Mouse (Mus musculus) stomach, postnatal 0 days (tissue): ENCODE data around the gene Fbxw9. TPM values are rescaled to one million over a fixed set of nuclear protein-coding genes. Genes with fewer than 3 reads are reported as not detected.
"Not testable (repeated sequence)": the region's sequence is repeated elsewhere in the genome, so short reads cannot be mapped to it uniquely, and the experiment has no call there.

Experiments
- ATAC-seq: fragments of 200-750 bp; cut with Nextera tagmentation; 2 replicates; pipeline ENCODE4 v1.8.0; 2017; ENCODE audit not compliant: low FRiP score, low TSS enrichment
- DNase-seq: peaks from one replicate; pipeline ENCODE4 v3.0.0-alpha.2; 2016; ENCODE audit warnings: low spot score
- H3K27ac ChIP-seq: fragments of 300-500 bp; sonication (generic); replicated peaks from 2 replicates; pipeline ENCODE4 v1.5.1; 2014; ENCODE audit warnings: mild to moderate bottlenecking, control low read depth
- H3K27me3 ChIP-seq: fragments of 300-500 bp; sonication (generic); 2 replicates; pipeline ENCODE4 v1.6.1; 2014; ENCODE audit warnings: low read length; ENCODE audit not compliant: control insufficient read depth, insufficient read depth
- H3K36me3 ChIP-seq: fragments of 300-500 bp; sonication (generic); 2 replicates; pipeline ENCODE4 v1.6.1; 2014; ENCODE audit warnings: low read length, mixed read lengths; ENCODE audit not compliant: control insufficient read depth, insufficient read depth
- H3K4me1 ChIP-seq: fragments of 300-500 bp; sonication (generic); replicated peaks from 2 replicates; pipeline ENCODE4 v1.6.1; 2014; ENCODE audit warnings: antibody characterized with exemption; ENCODE audit not compliant: control insufficient read depth, insufficient read depth
- H3K4me2 ChIP-seq: fragments of 300-500 bp; sonication (generic); replicated peaks from 2 replicates; pipeline ENCODE4 v1.6.1; 2014; ENCODE audit warnings: low read depth, mild to moderate bottlenecking, control low read depth, moderate library complexity
- H3K4me3 ChIP-seq: fragments of 300-500 bp; sonication (generic); 2 replicates; pipeline ENCODE4 v1.5.1; 2014; ENCODE audit warnings: low read depth, low read length, control low read depth
- H3K9ac ChIP-seq: fragments of 300-500 bp; sonication (generic); 2 replicates; pipeline ENCODE4 v1.6.1; 2014; ENCODE audit warnings: mild to moderate bottlenecking, low read length, control low read depth, mixed read lengths
- H3K9me3 ChIP-seq: fragments of 300-500 bp; sonication (generic); 2 replicates; pipeline ENCODE4 v1.6.1; 2016; ENCODE audit warnings: low read length; ENCODE audit not compliant: control insufficient read depth
- CTCF ChIP-seq: IDR thresholded peaks from 2 replicates; pipeline ENCODE4 v1.5.1; 2016; ENCODE audit warnings: antibody characterized with exemption, low read depth, mild to moderate bottlenecking, moderate library complexity
- EP300 ChIP-seq: optimal IDR thresholded peaks from 2 replicates; pipeline ENCODE3; 2016; ENCODE audit warnings: antibody characterized with exemption
- WGBS: fragments of 180-500 bp; shearing (Covaris S2); extraction: QIAGEN DNeasy Blood & Tissue Kit; methylation state at CpG from one replicate; pipeline ENCODE4 v1.1.7; 2014; 5-methylcytosine and 5-hydroxymethylcytosine counted together
- polyA plus RNA-seq: library from polyadenylated mRNA; unstranded; fragments of >200 nt; fragmentation: Nextera tagmentation; extraction: Ambion mirVana; gene quantifications from 2 replicates; pipeline ENCODE4 v1.2.1, GENCODE M21; 2015

Fbxw9 gene
- polyA plus RNA-seq, 1 experiment from 2014 or later = 25.7 TPM

GRCm38 (mm10) chr8:85081216-85081555, 21.3 kb downstream of the Fbxw9 start, which contains the start of gene Wdr83:
Gene Wdr83, minus strand, starts transcription at chr8:85081306.
- 0% methylated on average over 9 of the region's 9 CpGs for WGBS
- Histone ChIP-seq H3K4me3 (peak within 1 kb of the TSS; percentile 85), H3K36me3 (peaks cover 2% of the 10 kb centered on the region; the same call in 1 of the 2 replicates), H3K9me3 (no peaks in the 10 kb centered on the region), H3K27me3 (no peaks in the 10 kb centered on the region), H3K4me1 (peaks cover 5% of the 10 kb centered on the region; the same call in 1 of the 2 replicates), H3K4me2 (peak within 1 kb of the TSS; percentile 86), H3K9ac (peak within 1 kb of the TSS; percentile 76), H3K27ac (peak within 1 kb of the TSS; percentile 78)
- TF ChIP-seq CTCF = no peak
- TF ChIP-seq EP300 = no peak
- ATAC-seq (peak; percentile 34), DNase-seq (peak; percentile 61)

GRCm38 (mm10) chr8:85082169-85082568, 22.3 kb downstream of the Fbxw9 start:
- H3K9ac ChIP-seq = not testable (repeated sequence)
- WGBS = 82% methylated on average over 4 of the region's 4 CpGs

DNA sequence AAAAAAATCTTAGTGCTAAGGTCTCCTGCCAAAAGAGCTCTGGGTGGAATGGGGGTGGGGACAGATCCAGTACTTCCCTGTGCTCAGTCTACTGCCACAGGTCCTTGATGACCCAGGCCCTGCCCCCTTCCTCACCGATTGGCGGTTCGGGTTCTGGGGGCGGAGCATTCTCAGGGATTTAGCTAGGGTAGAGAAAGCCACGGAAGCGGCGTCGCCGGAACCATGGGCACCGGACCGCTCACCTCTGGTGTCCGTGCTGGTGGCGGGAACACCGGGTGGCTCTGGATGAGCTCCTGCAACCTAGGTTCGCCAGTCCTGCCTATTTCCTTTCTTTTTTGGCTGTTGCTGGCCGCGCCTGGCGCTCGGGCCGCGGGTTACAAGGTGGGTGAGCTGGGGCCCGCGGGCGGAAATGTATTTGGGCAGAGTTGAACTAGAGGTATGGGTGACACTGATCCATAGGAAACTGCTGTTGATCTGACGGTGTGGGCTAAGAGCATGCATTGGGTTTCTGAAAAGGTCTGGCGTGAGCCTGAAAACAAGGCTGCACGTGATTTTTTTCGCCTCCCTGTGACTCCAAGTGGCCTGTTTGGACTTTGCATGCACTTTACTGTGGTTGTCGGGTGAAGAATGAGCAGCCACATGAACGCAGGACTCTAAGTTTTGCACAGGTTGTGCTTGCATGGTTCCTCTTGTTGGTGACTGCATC, 23.4 kb downstream of the Fbxw9 start, which contains the start of gene Man2b1:
Gene Man2b1 (plus strand): TSS at position 163 of the 706 bp plus-strand sequence.
- TF ChIP-seq CTCF (peak; percentile 50), EP300 (no peak)
- peak; percentile 95 for DNase-seq
- Histone ChIP-seq H3K36me3 (peaks cover 7% of the 10 kb centered on the region; the same call in 1 of the 2 replicates), H3K9ac (peak within 1 kb of the TSS; percentile 83), H3K27me3 (no peaks in the 10 kb centered on the region), H3K27ac (peak within 1 kb of the TSS; percentile 81), H3K9me3 (no peaks in the 10 kb centered on the region), H3K4me2 (peak within 1 kb of the TSS; percentile 88), H3K4me3 (peak within 1 kb of the TSS; percentile 71), H3K4me1 (peaks cover 5% of the 10 kb centered on the region; the same call in 1 of the 2 replicates)
- whole genome bisulfite sequencing = 0% methylated on average over 30 of the region's 30 CpGs
- ATAC-seq = peak; percentile 93

More at GRCm38 (mm10) chr8:85082169-85082568, 22.3 kb downstream of the Fbxw9 start:
- not testable (repeated sequence) for DNase-seq, H3K4me3 ChIP-seq, H3K36me3 ChIP-seq, H3K4me1 ChIP-seq, H3K27me3 ChIP-seq, ATAC-seq, H3K4me2 ChIP-seq, H3K9me3 ChIP-seq, H3K27ac ChIP-seq

- no peak for DNase-seq
- Histone ChIP-seq H3K27ac (no peak overlapping the region), H3K4me3 (no peak overlapping the region), H3K9me3 (no peaks in the 10 kb centered on the region), H3K4me2 (no peak overlapping the region), H3K4me1 (peaks cover 5% of the 10 kb centered on the region; the same call in 1 of the 2 replicates), H3K9ac (no peak overlapping the region), H3K27me3 (no peaks in the 10 kb centered on the region), H3K36me3 (peaks cover 12% of the 10 kb centered on the region; the same call in 1 of the 2 replicates)
- no peak for ATAC-seq
- 76% methylated on average over 8 of the region's 8 CpGs for WGBS
- no peak for TF ChIP-seq CTCF
Observed at GRCm38 (mm10) chr8:85084633-85085032, 24.8 kb downstream of the Fbxw9 start.

- Histone ChIP-seq H3K36me3 (peaks cover 12% of the 10 kb centered on the region; the same call in 1 of the 2 replicates), H3K4me3 (no peak overlapping the region), H3K27ac (no peak overlapping the region), H3K9ac (no peak overlapping the region), H3K4me1 (peaks cover 5% of the 10 kb centered on the region; the same call in 1 of the 2 replicates), H3K27me3 (no peaks in the 10 kb centered on the region), H3K9me3 (no peaks in the 10 kb centered on the region), H3K4me2 (no peak overlapping the region)
- TF ChIP-seq EP300 (no peak), CTCF (peak; percentile 38)
- ATAC-seq = no peak
- DNase-seq = no peak
- 82% methylated on average over 3 of the region's 3 CpGs for WGBS
Observed at GRCm38 (mm10) chr8:85086238-85086637, 26.4 kb downstream of the Fbxw9 start.

GRCm38 (mm10) chr8:85088771-85089170, 28.9 kb downstream of the Fbxw9 start:
- Histone ChIP-seq H3K9ac (no peak overlapping the region), H3K27ac (no peak overlapping the region), H3K4me1 (0 out of 2 replicates have a peak, but pooled peaks cover under 1% of the 10 kb centered on the region), H3K27me3 (no peaks in the 10 kb centered on the region), H3K36me3 (peaks cover 17% of the 10 kb centered on the region; the same call in 1 of the 2 replicates), H3K4me3 (no peak overlapping the region), H3K4me2 (no peak overlapping the region), H3K9me3 (no peaks in the 10 kb centered on the region)
- TF ChIP-seq EP300 (no peak), CTCF (no peak)
- 73% methylated on average over 2 of the region's 2 CpGs for WGBS
- DNase-seq (no peak), ATAC-seq (no peak)
